Comparison of ENCODE assay signal across 8 mouse cellular contexts in the genomic region with DNA sequence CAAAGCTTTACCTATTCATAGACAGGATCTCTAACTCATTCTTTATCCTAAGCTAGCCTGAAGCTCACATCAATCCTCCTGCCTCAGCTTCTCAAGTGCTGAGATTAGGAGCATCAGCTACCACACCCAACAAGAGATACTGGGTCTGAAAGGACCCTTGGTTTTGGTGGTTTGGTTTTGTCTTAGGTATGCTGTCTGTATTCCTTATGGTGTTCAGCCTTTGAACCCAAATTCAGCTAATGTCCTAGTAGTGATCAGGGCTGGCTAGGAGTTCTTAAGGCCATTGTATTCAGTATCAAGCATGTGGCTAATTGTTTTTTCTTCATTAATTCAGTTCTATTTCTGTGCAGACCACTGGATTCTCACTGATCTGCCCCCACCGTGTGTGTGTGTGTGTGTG. TPM values are rescaled to one million over a fixed set of nuclear protein-coding genes. Genes with fewer than 3 reads are reported as not detected.
DNase-seq lines count a peak whose midpoint lies in the region; ATAC-seq and TF ChIP-seq lines count a peak whose summit lies in the region.

No protein-coding gene starts in this region.

- intact Hi-C loops in heart, postnatal 10 days (cut with DNase I) = loop anchor here (5.0 to 10.0 kb wide), 4 partner anchors 90 to 392 kb away; a partner anchor contains a TSS
- intact Hi-C loops in left cerebral cortex, postnatal 4 days (cut with DNase I) = no loop called here

- H3K9me3 ChIP-seq in forebrain, postnatal 0 days (ENCODE audit: low read length) = no peaks in the 10 kb centered on the region
- no peaks in the 10 kb centered on the region for H3K9me3 ChIP-seq in liver, embryonic 16.5 days (replicated peaks; ENCODE audit: control insufficient read depth, low read length)

- ATAC-seq in forebrain, postnatal 0 days = peak; percentile 21; the same call in 1 of the 2 replicates
- no peak for ATAC-seq in liver, embryonic 16.5 days (ENCODE audit: low read depth)

- no peaks in the 10 kb centered on the region for H3K27me3 ChIP-seq in forebrain, postnatal 0 days (ENCODE audit: insufficient read depth, low read length)
- H3K27me3 ChIP-seq in liver, embryonic 16.5 days (ENCODE audit: control insufficient read depth, insufficient read depth, low read depth, low read length) = peaks cover 31% of the 10 kb centered on the region

- H3K4me2 ChIP-seq in forebrain, postnatal 0 days (ENCODE audit: low read depth) = peak overlapping the region; percentile 62
- peak overlapping the region; percentile 56 for H3K4me2 ChIP-seq in liver, embryonic 16.5 days (ENCODE audit: low read depth, low read length)

- H3K4me1 ChIP-seq in forebrain, postnatal 0 days (ENCODE audit: insufficient read depth) = no peaks in the 10 kb centered on the region
- peaks cover 2% of the 10 kb centered on the region for H3K4me1 ChIP-seq in liver, embryonic 16.5 days (ENCODE audit: control insufficient read depth, low read depth, low read length)

- no peaks in the 10 kb centered on the region for H3K36me3 ChIP-seq in forebrain, postnatal 0 days (ENCODE audit: insufficient read depth)
- no peaks in the 10 kb centered on the region for H3K36me3 ChIP-seq in liver, embryonic 16.5 days (ENCODE audit: control insufficient read depth, insufficient read depth)

- WGBS in forebrain, postnatal 0 days = 0% methylated on average over 1 of the region's 1 CpGs
- WGBS in liver, embryonic 16.5 days (ENCODE audit: insufficient replicate concordance) = 8% methylated on average over 1 of the region's 1 CpGs

- H3K9ac ChIP-seq in forebrain, postnatal 0 days = peak overlapping the region; percentile 94
- H3K9ac ChIP-seq in liver, embryonic 16.5 days (ENCODE audit: low read depth, low read length) = no peak overlapping the region

- TF ChIP-seq CTCF in forebrain, postnatal 0 days (IDR thresholded peaks at IDR 0.05; ENCODE audit: low read depth) = no peak

- peak overlapping the region; percentile 84 for H3K4me3 ChIP-seq in forebrain, postnatal 0 days (ENCODE audit: low read depth, low read length)
- peak overlapping the region; percentile 68 for H3K4me3 ChIP-seq in liver, embryonic 16.5 days (ENCODE audit: low read depth, low read length)

- DNase-seq in heart, adult 11 months = peak; percentile 49
- no peak for DNase-seq in heart, postnatal 10 days
- peak; percentile 71 for DNase-seq in A20 (ENCODE audit: low read depth, low spot score)
- DNase-seq in forebrain, postnatal 0 days = peak; percentile 62
- no peak for DNase-seq in urinary bladder, postnatal 4 days (ENCODE audit: low spot score in 2 of 2)
- no peak for DNase-seq in thymus, postnatal 10 days (ENCODE audit: low spot score in 2 of 2)
- no peak for DNase-seq in left cerebral cortex, postnatal 4 days

- peak overlapping the region; percentile 94 for H3K27ac ChIP-seq in forebrain, postnatal 0 days (ENCODE audit: low read depth, low read length)
- no peak overlapping the region for H3K27ac ChIP-seq in liver, embryonic 16.5 days (ENCODE audit: low read length)

RNA-seq across cellular contexts. Expression of a gene that starts 0.5 kb away (rescaled TPM):
- 10 to 100 TPM; 93.1 to 93.3 TPM for total RNA-seq in heart, postnatal 10 days (2021)
- total RNA-seq in forebrain, postnatal 0 days (2014; rRNA removed) = 55.8 and 73.8 TPM in 2 replicates
- polyA plus RNA-seq in forebrain, postnatal 0 days (2015; fragmentation: Nextera tagmentation; extraction: Ambion mirVana) = 30.1 and 46.6 TPM in 2 replicates
- polyA plus RNA-seq in liver, embryonic 16.5 days (2015; fragmentation: Nextera tagmentation; extraction: Ambion mirVana) = 4.5 and 5.3 TPM in 2 replicates
- 10 to 100 TPM; 91.7 to 92.3 TPM for total RNA-seq in left cerebral cortex, postnatal 4 days (2021)

Comparison
In these comparisons a context has a peak if more than half of its experiments do, and no peak if none do; other contexts are left out.
1. DNase-seq: peak in heart, adult 11 months (single experiment), A20 (single experiment) and forebrain, postnatal 0 days (single experiment); none in heart, postnatal 10 days (0 of 2), urinary bladder, postnatal 4 days (0 of 2), thymus, postnatal 10 days (0 of 2) and left cerebral cortex, postnatal 4 days (single experiment).